Mouse (Mus musculus) bone marrow, adult 2 months (tissue): Measurements from ENCODE around the gene Ubtf.

ENCODE experiments used
- CTCF ChIP-seq: fragments of 200-500 bp; IDR thresholded peaks from 2 replicates; pipeline ENCODE4 v1.5.1; 2011; ENCODE audit warnings: low read length, control low read depth; ENCODE audit not compliant: control insufficient read depth, insufficient read depth
- POLR2A ChIP-seq: fragments of 200-500 bp; IDR thresholded peaks from 2 replicates; pipeline ENCODE4 v1.6.1; 2011; ENCODE audit warnings: low read depth, mild to moderate bottlenecking, control low read depth, low read length, borderline replicate concordance; ENCODE audit not compliant: control insufficient read depth

DNA sequence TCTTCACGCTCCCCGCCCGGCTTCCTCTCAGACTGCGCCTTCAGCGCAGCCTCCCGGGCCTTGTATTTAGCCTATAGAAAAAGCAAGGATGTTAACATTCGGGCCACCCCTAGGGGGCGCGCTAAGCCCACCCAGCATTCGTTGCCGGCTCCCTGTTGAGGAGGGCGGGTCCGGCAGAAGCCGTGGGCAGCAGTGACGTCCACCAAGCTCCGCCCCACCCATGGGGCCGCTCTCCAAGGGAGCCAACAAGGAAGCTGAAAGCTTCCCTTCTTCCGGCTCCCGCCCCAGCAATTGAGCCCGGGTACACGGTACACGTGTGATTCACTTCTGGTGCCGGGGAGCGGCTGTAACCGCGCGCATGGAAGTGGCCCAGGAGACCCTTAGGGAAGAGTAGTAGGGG, 10.6 kb downstream of the Ubtf start:
- TF ChIP-seq POLR2A (no peak), CTCF (peak; percentile 94)
